Mouse (Mus musculus) stomach, postnatal 0 days (tissue): ENCODE data around the gene Acaa1b. TPM values are rescaled to one million over a fixed set of nuclear protein-coding genes. Genes with fewer than 3 reads are reported as not detected.

Experiments used
- ATAC-seq: fragments of 200-750 bp; cut with Nextera tagmentation; 2 replicates; pipeline ENCODE4 v1.8.0; 2017; ENCODE audit not compliant: low FRiP score, low TSS enrichment
- DNase-seq: peaks from one replicate; pipeline ENCODE4 v3.0.0-alpha.2; 2016; ENCODE audit warnings: low spot score
- H3K27ac ChIP-seq: fragments of 300-500 bp; sonication (generic); replicated peaks from 2 replicates; pipeline ENCODE4 v1.5.1; 2014; ENCODE audit warnings: mild to moderate bottlenecking, control low read depth
- H3K27me3 ChIP-seq: fragments of 300-500 bp; sonication (generic); 2 replicates; pipeline ENCODE4 v1.6.1; 2014; ENCODE audit warnings: low read length; ENCODE audit not compliant: control insufficient read depth, insufficient read depth
- H3K36me3 ChIP-seq: fragments of 300-500 bp; sonication (generic); 2 replicates; pipeline ENCODE4 v1.6.1; 2014; ENCODE audit warnings: low read length, mixed read lengths; ENCODE audit not compliant: control insufficient read depth, insufficient read depth
- H3K4me1 ChIP-seq: fragments of 300-500 bp; sonication (generic); replicated peaks from 2 replicates; pipeline ENCODE4 v1.6.1; 2014; ENCODE audit warnings: antibody characterized with exemption; ENCODE audit not compliant: control insufficient read depth, insufficient read depth
- H3K4me2 ChIP-seq: fragments of 300-500 bp; sonication (generic); replicated peaks from 2 replicates; pipeline ENCODE4 v1.6.1; 2014; ENCODE audit warnings: low read depth, mild to moderate bottlenecking, control low read depth, moderate library complexity
- H3K4me3 ChIP-seq: fragments of 300-500 bp; sonication (generic); 2 replicates; pipeline ENCODE4 v1.5.1; 2014; ENCODE audit warnings: low read depth, low read length, control low read depth
- H3K9ac ChIP-seq: fragments of 300-500 bp; sonication (generic); 2 replicates; pipeline ENCODE4 v1.6.1; 2014; ENCODE audit warnings: mild to moderate bottlenecking, low read length, control low read depth, mixed read lengths
- H3K9me3 ChIP-seq: fragments of 300-500 bp; sonication (generic); 2 replicates; pipeline ENCODE4 v1.6.1; 2016; ENCODE audit warnings: low read length; ENCODE audit not compliant: control insufficient read depth
- CTCF ChIP-seq: IDR thresholded peaks from 2 replicates; pipeline ENCODE4 v1.5.1; 2016; ENCODE audit warnings: antibody characterized with exemption, low read depth, mild to moderate bottlenecking, moderate library complexity
- EP300 ChIP-seq: optimal IDR thresholded peaks from 2 replicates; pipeline ENCODE3; 2016; ENCODE audit warnings: antibody characterized with exemption
- WGBS: fragments of 180-500 bp; shearing (Covaris S2); extraction: QIAGEN DNeasy Blood & Tissue Kit; methylation state at CpG from one replicate; pipeline ENCODE4 v1.1.7; 2014; 5-methylcytosine and 5-hydroxymethylcytosine counted together
- polyA plus RNA-seq: library from polyadenylated mRNA; unstranded; fragments of >200 nt; fragmentation: Nextera tagmentation; extraction: Ambion mirVana; gene quantifications from 2 replicates; pipeline ENCODE4 v1.2.1, GENCODE M21; 2015

The Acaa1b gene
- polyA plus RNA-seq = 10.7 and 11.2 TPM in 2 replicates

DNA sequence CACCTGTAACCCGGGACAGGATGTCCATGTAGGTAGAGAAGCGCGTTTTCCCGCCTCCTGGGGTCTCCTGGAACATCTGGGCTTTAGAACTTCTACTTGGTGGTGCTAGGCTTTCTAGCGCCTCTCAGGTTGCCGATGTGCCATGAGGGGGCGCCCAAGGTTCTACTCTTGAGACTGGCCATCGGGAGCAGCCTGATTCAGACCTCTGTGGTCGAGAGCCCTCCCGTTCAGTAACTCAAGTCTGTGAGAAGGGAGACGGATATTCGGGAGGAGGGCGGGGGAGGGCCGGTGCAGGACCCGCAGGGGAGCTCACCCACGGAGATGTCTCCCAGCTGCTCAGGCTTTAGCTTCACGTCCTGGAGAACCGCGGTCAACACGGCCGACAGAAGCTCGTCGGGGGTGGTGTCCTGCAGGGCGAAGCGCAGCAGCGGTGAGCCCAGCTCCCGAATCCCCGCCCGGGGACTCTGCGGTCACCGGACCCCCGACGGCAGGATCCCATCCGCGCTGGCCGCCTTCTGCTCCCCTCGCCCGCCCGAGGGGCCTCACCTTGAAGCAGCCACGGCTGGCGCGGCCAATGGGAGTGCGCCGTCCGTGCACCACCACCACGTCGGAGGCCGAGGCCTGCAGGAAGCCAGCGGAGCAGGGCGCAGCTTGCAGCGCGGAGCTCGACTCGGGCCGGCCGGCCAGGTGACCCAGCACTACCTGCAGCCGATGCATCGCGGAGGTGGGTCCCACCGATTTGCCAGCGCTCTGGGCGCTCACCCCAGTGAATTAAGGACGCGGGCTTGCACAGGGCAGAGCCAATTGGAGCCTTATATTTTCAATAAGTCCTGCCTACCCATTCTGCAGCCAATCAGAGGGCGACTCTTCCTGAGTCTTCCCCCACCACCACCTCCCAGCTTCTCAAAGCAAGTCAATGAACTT lies at the start of gene Acaa1b:
Gene Acaa1b, minus strand, starts transcription at position 816 of the 924 bp plus-strand sequence.
- Histone ChIP-seq H3K9me3 (no peaks in the 10 kb centered on the region), H3K27me3 (no peaks in the 10 kb centered on the region), H3K4me3 (peak within 1 kb of the TSS; percentile 38), H3K27ac (no peak within 1 kb of the TSS), H3K4me2 (peak within 1 kb of the TSS; percentile 54), H3K4me1 (no peaks in the 10 kb centered on the region), H3K9ac (0 out of 2 replicates have a peak within 1 kb of the TSS, but pooled peaks have one; percentile 18), H3K36me3 (no peaks in the 10 kb centered on the region)
- WGBS = under 1% methylated on average over 63 of the region's 65 CpGs
- TF ChIP-seq EP300 (no peak), CTCF (peak; percentile 82)
- ATAC-seq (peak; percentile 74), DNase-seq (peak; percentile 88)

DNA sequence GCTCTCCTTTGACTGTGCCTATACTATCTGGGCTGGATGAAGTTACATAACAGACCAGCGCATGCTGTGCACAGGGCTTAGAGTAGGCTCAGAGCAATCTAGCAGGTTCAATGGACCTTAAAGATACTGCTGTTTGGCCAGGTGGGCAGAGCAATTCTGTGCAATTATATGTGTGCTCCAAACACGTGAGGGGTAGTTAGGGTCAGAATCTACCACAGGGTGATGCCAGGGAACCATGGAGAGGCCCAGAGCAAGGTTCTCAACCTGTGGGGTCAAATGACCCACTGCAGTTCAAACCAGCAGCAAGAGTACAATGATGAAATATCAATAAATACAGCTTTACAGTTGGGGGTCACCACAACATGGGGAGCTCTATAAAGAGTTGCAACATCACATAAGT lies 49.8 kb upstream of the Acaa1b start:
- Histone ChIP-seq H3K36me3 (no peaks in the 10 kb centered on the region), H3K4me2 (no peak overlapping the region), H3K27ac (no peak overlapping the region), H3K4me1 (no peaks in the 10 kb centered on the region), H3K9me3 (no peaks in the 10 kb centered on the region), H3K9ac (no peak overlapping the region), H3K27me3 (no peaks in the 10 kb centered on the region), H3K4me3 (no peak overlapping the region)
- 78% methylated on average over 2 of the region's 2 CpGs for WGBS
- ATAC-seq (no peak), DNase-seq (no peak)
- TF ChIP-seq CTCF (no peak), EP300 (no peak)

DNA sequence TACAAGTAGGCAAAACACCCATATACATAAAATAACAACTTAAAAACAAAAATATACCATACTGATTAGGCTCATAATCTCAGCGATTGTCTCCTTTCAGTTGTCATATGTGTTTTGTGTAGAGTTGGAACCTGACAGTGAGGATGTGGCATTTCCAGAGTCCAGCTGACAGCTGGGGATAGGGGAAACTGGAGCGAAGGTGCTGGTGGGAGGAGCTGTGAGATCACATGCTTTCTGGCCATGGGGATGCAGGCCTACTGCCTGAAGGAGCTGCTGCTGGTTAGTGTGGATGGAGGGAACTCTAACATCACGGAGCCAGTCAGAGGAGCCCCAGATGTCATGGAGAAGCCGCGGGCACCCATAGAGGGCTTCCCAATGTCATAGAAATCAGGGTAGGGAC lies 48.9 kb upstream of the Acaa1b start:
- WGBS = 90% methylated on average over 5 of the region's 5 CpGs
- Histone ChIP-seq H3K9ac (no peak overlapping the region), H3K27ac (no peak overlapping the region), H3K27me3 (no peaks in the 10 kb centered on the region), H3K4me3 (no peak overlapping the region), H3K36me3 (no peaks in the 10 kb centered on the region), H3K9me3 (no peaks in the 10 kb centered on the region), H3K4me2 (no peak overlapping the region), H3K4me1 (no peaks in the 10 kb centered on the region)
- no peak for DNase-seq
- no peak for ATAC-seq
- TF ChIP-seq CTCF (no peak), EP300 (no peak)

GRCm38 (mm10) chr9:119203617-119204016 lies 46.7 kb upstream of the Acaa1b start:
- TF ChIP-seq EP300 = no peak
- no peak for TF ChIP-seq CTCF
- no peak for DNase-seq
- WGBS = 95% methylated on average over 9 of the region's 9 CpGs
- no peak overlapping the region for H3K9ac ChIP-seq
- no peak overlapping the region for H3K27ac ChIP-seq
- no peaks in the 10 kb centered on the region for H3K9me3 ChIP-seq
- no peak for ATAC-seq
- no peak overlapping the region for H3K4me2 ChIP-seq
- H3K4me1 ChIP-seq = no peaks in the 10 kb centered on the region
- no peak overlapping the region for H3K4me3 ChIP-seq
- H3K36me3 ChIP-seq = no peaks in the 10 kb centered on the region
- no peaks in the 10 kb centered on the region for H3K27me3 ChIP-seq

- Histone ChIP-seq H3K9me3 (no peaks in the 10 kb centered on the region), H3K36me3 (no peaks in the 10 kb centered on the region), H3K4me2 (no peak overlapping the region), H3K27me3 (no peaks in the 10 kb centered on the region), H3K4me1 (no peaks in the 10 kb centered on the region), H3K27ac (no peak overlapping the region), H3K9ac (no peak overlapping the region), H3K4me3 (no peak overlapping the region)
- no peak for DNase-seq
- no peak for ATAC-seq
- TF ChIP-seq EP300 (no peak), CTCF (no peak)
- WGBS = 80% methylated on average over 5 of the region's 5 CpGs
Observed at GRCm38 (mm10) chr9:119201653-119202052, 44.8 kb upstream of the Acaa1b start.

DNA sequence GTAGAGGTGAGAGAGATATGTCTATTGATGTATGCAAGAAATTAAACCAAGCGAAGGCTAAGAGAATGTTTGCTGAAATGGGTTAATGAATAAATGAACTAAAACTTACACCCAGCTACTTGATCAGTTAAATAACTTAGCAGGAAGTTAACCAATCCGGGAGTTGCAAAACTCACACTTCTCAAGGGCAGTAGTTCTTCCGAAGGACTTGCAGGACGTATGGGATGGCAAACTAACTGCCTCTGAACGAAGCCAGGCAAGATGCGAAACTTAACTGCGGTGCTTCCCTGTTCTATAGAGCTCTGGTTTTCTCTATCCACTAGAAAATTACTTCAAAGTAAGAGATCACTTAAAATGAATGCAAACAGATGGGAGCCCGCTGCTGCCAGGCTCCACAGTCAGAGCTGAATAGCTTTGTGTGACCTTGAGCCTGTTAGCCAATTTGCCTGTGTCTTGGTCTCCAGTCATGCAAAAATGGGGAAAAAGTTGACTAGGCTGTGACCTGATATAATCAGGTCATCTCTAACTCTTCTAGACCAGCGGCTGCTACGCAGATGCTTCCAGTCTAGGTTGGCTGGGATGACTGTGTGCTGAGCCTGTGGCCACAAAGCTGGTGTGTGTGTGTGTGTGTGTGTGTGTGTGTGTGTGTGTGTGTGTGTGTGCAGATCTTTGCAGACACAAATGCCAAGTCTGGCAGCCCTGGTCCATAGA lies 42.4 kb upstream of the Acaa1b start:
- DNase-seq (no peak), ATAC-seq (no peak)
- Histone ChIP-seq H3K27me3 (no peaks in the 10 kb centered on the region), H3K4me2 (no peak overlapping the region), H3K4me1 (no peaks in the 10 kb centered on the region), H3K36me3 (no peaks in the 10 kb centered on the region), H3K9ac (no peak overlapping the region), H3K9me3 (no peaks in the 10 kb centered on the region), H3K27ac (no peak overlapping the region), H3K4me3 (no peak overlapping the region)
- 83% methylated on average over 10 of the region's 10 CpGs for WGBS
- no peak for TF ChIP-seq CTCF
- no peak for TF ChIP-seq EP300
